Mouse (Mus musculus): ENCODE measurements around the gene Capn2. TPM values are rescaled to one million over a fixed set of nuclear protein-coding genes. Genes with fewer than 3 reads are reported as not detected.
A peak's percentile ranks its signal among the peaks of the same experiment; 100 is the strongest.

The Capn2 gene
- polyA plus RNA-seq, 1 experiment = 86.9 TPM

DNA sequence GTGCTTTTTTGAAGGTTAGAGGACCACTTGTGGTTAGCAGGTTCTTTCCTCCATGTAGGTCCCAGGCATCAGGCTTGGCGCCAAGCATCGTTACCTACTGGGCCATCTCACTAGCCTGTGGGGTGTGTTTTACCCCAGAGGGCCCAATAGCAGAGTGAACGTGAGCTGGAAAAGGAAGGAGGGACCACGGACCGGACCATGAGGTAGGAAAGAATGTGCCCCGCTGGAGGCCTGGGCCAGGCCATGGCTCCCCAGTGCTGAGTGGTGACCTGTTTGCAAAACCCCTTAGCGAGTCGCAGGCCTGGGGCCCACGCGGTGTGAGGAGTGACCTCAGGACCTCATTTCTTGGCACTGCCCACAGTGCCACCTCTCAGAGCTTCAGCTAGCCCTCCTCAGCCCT is 28.9 kb downstream of the Capn2 start:
- no peak for DNase-seq
- Histone ChIP-seq H3K4me3 (replicated peaks; ENCODE audit: insufficient read depth, low read depth, low read length) (no peak overlapping the region), H3K27me3 (ENCODE audit: control insufficient read depth, insufficient read depth, low read length) (no peaks in the 10 kb centered on the region), H3K27ac (ENCODE audit: insufficient read depth, low read length) (no peak overlapping the region), H3K4me1 (ENCODE audit: control insufficient read depth, insufficient read depth, low read length) (no peaks in the 10 kb centered on the region)
- TF ChIP-seq CTCF (IDR thresholded peaks at IDR 0.05; ENCODE audit: borderline replicate concordance, insufficient read depth, low read depth, low read length) (no peak), POLR2A (IDR thresholded peaks at IDR 0.05; ENCODE audit: borderline replicate concordance, insufficient read depth, low read length) (no peak)
- 90% methylated on average over 10 of the region's 10 CpGs for WGBS

DNA sequence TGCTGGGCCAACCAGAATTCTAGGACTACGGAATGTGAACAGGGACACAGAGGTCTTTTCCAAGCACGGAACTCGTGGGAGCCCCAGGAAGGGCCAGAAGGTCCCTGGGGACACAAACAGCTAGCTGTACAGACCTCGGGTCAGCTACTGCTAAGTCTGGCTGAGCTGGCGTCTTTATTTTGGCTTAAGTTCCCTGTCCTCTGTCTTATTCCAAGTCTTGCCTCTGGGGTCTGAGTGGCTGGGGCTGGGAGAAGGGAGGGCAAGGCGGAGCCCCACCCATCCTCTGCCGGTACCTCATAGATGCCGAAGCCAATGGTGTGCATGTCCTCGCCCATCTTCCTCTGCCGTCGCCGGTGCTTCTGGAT is 33.5 kb downstream of the Capn2 start:
- H3K27me3 ChIP-seq (ENCODE audit: control insufficient read depth, insufficient read depth, low read length) = no peaks in the 10 kb centered on the region
- no peak overlapping the region for H3K27ac ChIP-seq (ENCODE audit: insufficient read depth, low read length)
- TF ChIP-seq POLR2A (IDR thresholded peaks at IDR 0.05; ENCODE audit: borderline replicate concordance, insufficient read depth, low read length) = no peak
- TF ChIP-seq CTCF (IDR thresholded peaks at IDR 0.05; ENCODE audit: borderline replicate concordance, insufficient read depth, low read depth, low read length) = no peak
- peak in 1 of 2 experiments; percentile 44 for DNase-seq
- H3K4me1 ChIP-seq (ENCODE audit: control insufficient read depth, insufficient read depth, low read length) = no peaks in the 10 kb centered on the region
- 82% methylated on average over 12 of the region's 12 CpGs for WGBS
- no peak overlapping the region for H3K4me3 ChIP-seq (replicated peaks; ENCODE audit: insufficient read depth, low read depth, low read length)

DNA sequence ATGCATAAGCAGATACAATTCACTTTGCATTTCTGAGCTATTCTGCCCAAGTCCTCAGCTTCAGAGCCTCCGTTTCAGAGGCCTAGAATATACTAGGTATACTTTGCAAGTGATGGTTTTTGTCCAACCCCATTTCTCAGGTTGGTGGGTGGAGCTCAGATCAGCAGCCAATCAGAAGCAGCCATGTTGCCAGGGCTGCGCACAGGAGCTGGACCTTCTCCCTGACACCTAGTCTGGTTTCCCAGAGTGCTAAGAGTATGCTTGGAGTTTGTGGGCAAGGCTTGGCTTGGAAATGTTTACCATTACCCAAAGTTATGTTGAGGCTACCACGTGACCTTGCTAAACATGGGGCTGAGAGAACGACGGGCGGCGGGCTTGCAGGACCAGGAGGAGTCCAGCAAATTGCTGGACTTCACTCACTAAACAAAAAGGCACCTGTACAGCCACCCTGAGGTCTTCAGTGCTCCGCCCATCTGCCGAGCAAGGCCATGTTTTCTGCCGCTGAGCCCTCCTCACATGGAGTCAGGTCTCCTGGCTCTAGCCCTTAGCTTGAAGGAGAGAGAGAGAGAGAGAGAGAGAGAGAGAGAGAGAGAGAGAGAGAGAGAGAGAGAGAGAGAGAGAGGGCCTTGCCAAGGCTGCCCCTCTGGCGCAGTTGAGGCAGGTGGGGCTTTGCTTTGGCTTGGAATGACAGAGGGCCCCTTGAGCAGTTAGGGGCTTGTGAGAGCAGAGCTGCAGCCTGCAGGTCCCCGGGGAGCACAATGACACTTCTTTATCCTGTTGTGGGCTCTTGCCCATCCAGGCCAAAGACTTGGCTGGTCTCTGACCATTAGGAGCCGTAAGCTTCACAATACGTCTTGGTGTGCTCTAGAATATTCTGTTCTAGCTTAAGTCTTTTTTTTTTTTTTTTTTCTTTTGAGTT is 34.2 kb downstream of the Capn2 start:
- Histone ChIP-seq H3K27me3 (ENCODE audit: control insufficient read depth, insufficient read depth, low read length) (no peaks in the 10 kb centered on the region), H3K27ac (ENCODE audit: insufficient read depth, low read length) (no peak overlapping the region), H3K4me1 (ENCODE audit: control insufficient read depth, insufficient read depth, low read length) (no peaks in the 10 kb centered on the region), H3K4me3 (replicated peaks; ENCODE audit: insufficient read depth, low read depth, low read length) (no peak overlapping the region)
- 87% methylated on average over 14 of the region's 14 CpGs for WGBS
- TF ChIP-seq CTCF (IDR thresholded peaks at IDR 0.05; ENCODE audit: borderline replicate concordance, insufficient read depth, low read depth, low read length) (no peak), POLR2A (IDR thresholded peaks at IDR 0.05; ENCODE audit: borderline replicate concordance, insufficient read depth, low read length) (no peak)
- peak in 1 of 2 experiments; percentile 28 for DNase-seq

DNA sequence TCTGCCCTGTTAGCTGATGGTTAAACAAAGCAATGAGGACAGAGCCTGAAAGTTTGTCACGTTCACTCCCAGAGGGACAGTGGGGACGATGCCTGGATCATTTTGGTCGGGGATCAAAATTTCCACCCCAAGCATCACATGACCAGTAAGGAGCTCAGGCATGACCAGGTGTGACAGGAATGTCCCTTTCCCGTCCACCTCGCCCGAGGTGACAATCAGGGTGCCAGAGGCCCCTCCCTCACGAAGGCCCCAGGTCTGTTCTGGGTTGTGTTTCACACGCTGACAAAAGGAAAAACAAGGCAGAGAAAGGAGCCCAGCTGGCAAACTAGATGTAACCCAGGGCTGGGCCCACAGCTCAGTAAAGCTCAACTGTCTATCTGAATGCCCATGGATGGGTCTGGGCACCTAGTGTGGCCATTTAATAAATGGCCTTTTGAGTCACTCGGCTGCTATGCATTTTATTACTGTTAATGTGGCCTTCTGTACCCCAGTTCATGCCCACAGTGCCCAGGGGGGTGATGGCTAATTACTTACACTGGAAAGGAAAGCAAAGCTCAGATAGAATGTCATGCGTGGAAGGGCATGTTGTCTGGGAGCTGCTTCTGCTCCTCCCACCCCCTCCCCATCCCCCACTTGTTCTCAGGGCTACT is 35.6 kb downstream of the Capn2 start:
- no peak for DNase-seq
- TF ChIP-seq POLR2A (IDR thresholded peaks at IDR 0.05; ENCODE audit: borderline replicate concordance, insufficient read depth, low read length) (no peak), CTCF (IDR thresholded peaks at IDR 0.05; ENCODE audit: borderline replicate concordance, insufficient read depth, low read depth, low read length) (no peak)
- Histone ChIP-seq H3K4me1 (ENCODE audit: control insufficient read depth, insufficient read depth, low read length) (no peaks in the 10 kb centered on the region), H3K4me3 (replicated peaks; ENCODE audit: insufficient read depth, low read depth, low read length) (no peak overlapping the region), H3K27ac (ENCODE audit: insufficient read depth, low read length) (no peak overlapping the region), H3K27me3 (ENCODE audit: control insufficient read depth, insufficient read depth, low read length) (no peaks in the 10 kb centered on the region)
- 84% methylated on average over 10 of the region's 10 CpGs for WGBS

DNA sequence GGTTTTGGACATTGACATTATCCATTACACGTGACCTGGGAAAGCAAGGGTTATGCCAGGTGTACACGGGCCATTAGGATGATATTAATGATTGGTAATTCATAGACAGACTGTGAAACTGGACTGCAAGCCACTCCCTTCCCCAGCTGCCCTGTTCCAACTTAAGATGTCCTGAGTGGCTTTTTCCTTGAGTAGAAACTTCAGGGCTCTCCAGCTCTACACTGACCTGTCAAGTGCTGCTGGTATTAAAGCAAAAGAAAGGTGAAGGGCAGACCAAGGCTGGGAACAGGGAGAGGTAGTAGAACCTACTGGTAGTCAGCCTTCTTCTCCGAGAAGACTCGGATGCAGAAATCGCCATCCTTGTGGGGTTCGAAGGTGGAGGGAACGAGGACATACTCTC is 36.3 kb downstream of the Capn2 start:
- WGBS = 96% methylated on average over 7 of the region's 7 CpGs

DNA sequence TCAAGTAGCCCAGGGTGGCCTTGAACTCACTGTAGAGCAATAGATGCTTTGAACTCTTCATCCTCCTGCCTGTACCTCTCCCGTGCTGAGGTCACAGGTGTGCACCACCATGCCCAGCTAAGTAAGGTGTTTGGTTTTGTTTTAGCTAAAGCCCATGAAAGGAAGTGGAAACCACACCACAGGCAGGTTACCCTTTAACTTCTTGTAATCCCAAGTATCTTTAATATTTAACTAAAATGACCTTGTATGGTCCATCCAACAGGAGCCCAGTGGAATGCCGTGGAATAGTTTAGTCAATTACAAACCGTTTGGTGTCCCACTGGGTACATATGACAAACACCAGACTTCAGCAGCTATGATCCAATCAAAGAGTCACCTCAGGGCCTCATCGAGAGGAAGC is 38.5 kb downstream of the Capn2 start:
- Histone ChIP-seq H3K4me1 (ENCODE audit: control insufficient read depth, insufficient read depth, low read length) (no peaks in the 10 kb centered on the region), H3K27ac (ENCODE audit: insufficient read depth, low read length) (no peak overlapping the region), H3K27me3 (ENCODE audit: control insufficient read depth, insufficient read depth, low read length) (no peaks in the 10 kb centered on the region), H3K4me3 (replicated peaks; ENCODE audit: insufficient read depth, low read depth, low read length) (no peak overlapping the region)
- TF ChIP-seq POLR2A (IDR thresholded peaks at IDR 0.05; ENCODE audit: borderline replicate concordance, insufficient read depth, low read length) (no peak), CTCF (IDR thresholded peaks at IDR 0.05; ENCODE audit: borderline replicate concordance, insufficient read depth, low read depth, low read length) (no peak)
- WGBS = 89% methylated on average over 4 of the region's 4 CpGs
- no peak for DNase-seq

More for the DNA sequence above, 36.3 kb downstream of the Capn2 start:
- no peak for TF ChIP-seq CTCF (IDR thresholded peaks at IDR 0.05; ENCODE audit: borderline replicate concordance, insufficient read depth, low read depth, low read length)
- TF ChIP-seq POLR2A (IDR thresholded peaks at IDR 0.05; ENCODE audit: borderline replicate concordance, insufficient read depth, low read length) = no peak
- DNase-seq = no peak
- Histone ChIP-seq H3K27ac (ENCODE audit: insufficient read depth, low read length) (no peak overlapping the region), H3K4me3 (replicated peaks; ENCODE audit: insufficient read depth, low read depth, low read length) (no peak overlapping the region), H3K4me1 (ENCODE audit: control insufficient read depth, insufficient read depth, low read length) (no peaks in the 10 kb centered on the region), H3K27me3 (ENCODE audit: control insufficient read depth, insufficient read depth, low read length) (no peaks in the 10 kb centered on the region)

DNA sequence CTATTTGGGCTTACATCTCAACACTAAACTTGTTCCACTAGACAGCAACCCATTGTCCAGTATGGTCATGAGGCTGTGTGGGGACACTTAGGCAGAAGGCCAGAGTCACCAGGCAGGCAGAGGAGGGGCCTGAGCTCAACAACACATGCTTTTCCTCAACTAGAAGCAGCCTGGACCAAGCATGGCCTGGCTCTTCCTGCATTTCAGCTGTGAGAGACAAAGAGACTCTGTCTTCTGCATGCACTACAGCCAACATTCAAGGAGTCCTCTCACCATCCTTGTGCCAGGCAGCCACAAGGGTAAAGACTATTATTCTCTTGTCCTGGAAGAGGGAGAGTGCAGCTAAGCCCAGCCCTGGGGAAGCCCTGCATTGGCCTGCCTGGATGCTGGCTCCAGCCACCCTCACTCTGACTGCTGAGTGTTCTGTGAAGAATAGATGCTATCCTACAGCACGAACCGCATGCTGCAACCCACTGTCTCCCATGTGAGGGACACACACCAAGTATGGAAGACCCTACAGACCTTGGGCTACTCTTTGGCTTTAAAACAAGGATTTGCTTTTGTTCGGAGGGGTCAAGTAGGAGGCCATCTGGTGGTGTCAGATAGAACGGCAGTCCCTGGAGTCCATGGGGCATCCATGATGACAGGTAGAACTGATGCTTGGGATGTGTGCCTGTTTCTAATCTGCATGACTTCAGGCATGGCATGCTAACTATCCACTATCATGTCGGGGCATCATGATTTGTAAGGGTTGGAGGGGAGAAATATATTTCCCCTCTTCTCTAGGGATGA is 42.2 kb downstream of the Capn2 start:
- Histone ChIP-seq H3K27me3 (ENCODE audit: control insufficient read depth, insufficient read depth, low read length) (no peaks in the 10 kb centered on the region), H3K4me3 (replicated peaks; ENCODE audit: insufficient read depth, low read depth, low read length) (peak overlapping the region; percentile 12), H3K4me1 (ENCODE audit: control insufficient read depth, insufficient read depth, low read length) (no peaks in the 10 kb centered on the region), H3K27ac (ENCODE audit: insufficient read depth, low read length) (peak overlapping the region; percentile 63; the same call in 1 of the 2 replicates)
- 65% methylated on average over 5 of the region's 5 CpGs for WGBS
- peak; percentile 47; the same call in 1 of the 2 replicates for TF ChIP-seq CTCF (IDR thresholded peaks at IDR 0.05; ENCODE audit: borderline replicate concordance, insufficient read depth, low read depth, low read length)
- TF ChIP-seq POLR2A (IDR thresholded peaks at IDR 0.05; ENCODE audit: borderline replicate concordance, insufficient read depth, low read length) = no peak
- DNase-seq = peak in 1 of 2 experiments; percentile 52

All from cerebellum, adult 2 months (tissue).